Mouse (Mus musculus) kidney, adult 11 months (tissue): ENCODE measurements around the gene Txk.

Source experiments
- DNase-seq: peaks from one replicate; pipeline ENCODE4 v3.0.0; 2022

Gene Txk

DNA sequence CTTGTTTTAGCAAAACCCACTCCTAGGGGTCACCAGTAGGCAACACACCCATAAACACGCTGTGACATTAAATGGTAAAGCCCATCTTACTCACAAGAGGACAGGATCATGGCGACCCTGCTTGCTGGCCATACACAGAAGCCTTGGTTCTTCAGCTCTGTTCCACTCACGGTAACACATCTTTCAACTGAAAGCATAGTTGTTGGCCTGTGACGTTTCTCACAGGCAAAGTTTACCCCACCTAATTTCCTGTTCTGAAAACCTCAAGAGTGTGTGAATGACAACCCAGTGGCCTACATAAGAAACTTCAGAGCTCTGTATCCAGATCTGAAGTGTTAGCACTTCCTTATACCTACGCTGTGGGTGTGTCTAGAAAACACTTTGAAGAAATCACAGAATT is at the start of gene Txk:
Gene Txk, minus strand, starts transcription at position 193 of the 400 bp plus-strand sequence.
- no peak for DNase-seq

DNA sequence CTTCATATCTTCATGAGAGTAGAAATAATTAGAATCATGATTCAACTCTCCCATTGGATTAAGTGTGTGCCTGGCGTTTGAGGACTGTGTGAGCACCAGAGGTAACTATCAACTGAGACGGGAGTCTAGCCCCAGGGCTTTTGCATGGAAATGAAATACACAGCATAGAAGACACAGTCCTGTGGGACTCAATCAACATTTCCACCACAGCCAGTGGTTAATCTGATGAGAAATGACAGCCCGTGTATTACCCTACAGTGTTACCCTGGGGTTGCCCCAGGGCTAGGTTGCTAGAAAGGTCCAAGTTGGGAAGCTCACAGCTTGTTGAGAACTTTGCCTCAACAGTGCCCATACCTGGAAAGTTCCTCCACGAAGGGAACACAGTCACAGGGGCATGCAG is 46.0 kb upstream of the Txk start:
- no peak for DNase-seq

DNA sequence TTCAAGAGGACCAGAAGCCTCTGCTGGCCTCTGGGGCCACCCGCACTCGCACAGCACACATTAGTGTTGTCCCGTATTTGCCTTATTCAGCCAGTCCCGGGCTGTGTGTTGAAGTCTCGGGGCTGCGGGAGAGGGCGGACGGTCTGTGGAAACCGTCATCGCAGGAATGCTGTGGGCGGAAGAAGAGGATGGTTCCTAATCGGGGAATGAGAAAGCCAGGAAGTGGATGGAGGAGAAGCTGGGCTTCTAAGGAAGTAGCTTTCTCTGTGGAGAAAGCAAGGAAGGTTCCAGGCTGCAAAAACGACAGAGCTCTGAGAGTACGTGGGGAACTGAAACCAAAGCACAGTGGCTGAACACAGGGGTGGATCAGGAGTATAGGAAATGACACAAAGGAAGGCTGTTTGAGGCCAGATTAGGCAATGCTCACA is 43.6 kb upstream of the Txk start:
- DNase-seq = no peak

DNA sequence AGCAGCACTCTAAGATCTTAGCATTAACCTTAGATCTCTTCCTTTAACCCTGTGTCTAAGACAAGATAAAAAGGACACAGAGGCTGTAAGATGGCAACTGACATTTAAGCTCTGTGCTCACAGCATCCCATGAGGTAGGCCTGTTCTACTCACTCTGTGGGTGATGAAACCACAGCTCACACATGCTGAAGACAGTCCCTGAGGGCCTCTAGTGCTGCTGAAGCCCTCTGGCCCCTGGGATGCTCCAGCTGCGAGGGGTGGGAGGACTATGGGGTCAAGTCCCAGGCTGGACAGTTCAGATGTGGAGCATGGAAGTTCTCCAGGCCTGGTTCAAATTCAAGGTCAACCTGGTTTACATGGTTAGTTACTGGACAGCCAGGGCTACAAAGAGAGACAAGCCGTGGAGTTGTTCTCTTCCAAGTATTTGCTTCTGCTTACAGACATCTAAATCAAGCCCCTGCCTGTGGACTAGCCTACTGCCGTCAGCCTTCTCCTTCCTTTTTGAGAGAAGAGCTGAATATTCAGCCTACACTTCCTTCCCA is 40.8 kb upstream of the Txk start:
- peak; percentile 30 for DNase-seq

- peak; percentile 76 for DNase-seq
Measured at GRCm38 (mm10) chr5:72791789-72792188, 39.2 kb upstream of the Txk start.

GRCm38 (mm10) chr5:72791386-72791785 is 38.8 kb upstream of the Txk start:
- DNase-seq = peak; percentile 11

- no peak for DNase-seq
Measured at GRCm38 (mm10) chr5:72785451-72785850, 32.9 kb upstream of the Txk start.

DNA sequence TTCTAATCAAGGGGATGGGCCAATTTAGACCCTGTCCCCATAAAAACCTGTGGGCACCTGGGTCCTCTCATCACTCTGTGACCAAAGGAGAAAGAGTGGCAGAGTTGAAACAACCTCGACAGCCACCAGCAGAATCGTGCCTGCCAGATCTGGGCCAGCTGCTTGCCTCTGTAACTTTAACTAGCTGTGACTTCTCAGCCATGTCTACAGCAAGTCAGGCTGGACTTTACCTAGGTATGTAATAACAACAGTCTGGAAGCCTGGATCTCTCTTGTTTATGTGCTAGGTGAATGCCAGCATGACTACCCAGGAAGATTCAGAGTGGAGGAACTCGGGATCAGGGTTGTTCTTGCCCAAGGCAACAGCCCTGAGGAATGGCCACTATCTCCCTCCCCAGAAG is 32.1 kb upstream of the Txk start:
- DNase-seq = peak; percentile 17

DNA sequence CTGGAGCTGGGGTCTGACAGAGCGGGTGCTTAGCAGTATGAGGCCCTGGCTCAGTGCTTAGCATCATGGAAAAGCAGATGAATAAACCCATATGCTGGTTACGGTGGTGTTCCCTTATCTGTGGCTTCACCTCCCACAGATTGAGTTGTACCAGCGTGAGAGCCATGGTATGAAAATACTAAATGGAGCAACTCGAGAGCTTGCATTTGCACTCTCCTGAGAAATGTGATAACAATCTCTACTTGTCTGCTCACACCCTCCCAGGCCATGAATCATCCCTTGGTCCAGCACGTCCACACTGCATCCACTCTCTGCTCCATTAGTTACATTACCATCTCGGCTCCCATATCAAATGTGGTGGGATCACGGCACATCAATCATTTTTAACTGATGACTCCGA is 31.4 kb upstream of the Txk start:
- DNase-seq = no peak

- DNase-seq = no peak
Measured at GRCm38 (mm10) chr5:72783123-72783522, 30.5 kb upstream of the Txk start.

DNA sequence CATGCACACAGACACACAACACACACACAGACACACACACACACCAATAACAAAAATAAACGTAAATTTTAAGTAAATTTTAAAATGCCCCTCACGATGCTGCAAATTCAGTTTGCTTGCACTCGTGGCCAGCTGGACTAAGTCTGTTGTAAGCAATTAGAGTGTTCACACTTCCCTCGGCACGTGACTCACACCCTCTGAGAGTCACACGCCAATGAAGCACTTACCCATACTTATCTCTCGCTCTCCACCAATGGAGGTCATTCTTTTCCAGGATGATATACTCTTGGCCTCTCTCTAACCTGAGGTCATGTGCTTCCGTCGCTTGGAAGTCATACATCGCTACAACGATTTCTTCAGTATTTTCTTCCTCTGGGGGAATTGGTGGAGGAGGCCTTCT is 29.2 kb upstream of the Txk start:
- no peak for DNase-seq

- DNase-seq = no peak
Measured at GRCm38 (mm10) chr5:72776595-72776994, 24.0 kb upstream of the Txk start.

GRCm38 (mm10) chr5:72776127-72776526 is 23.6 kb upstream of the Txk start:
- no peak for DNase-seq

DNA sequence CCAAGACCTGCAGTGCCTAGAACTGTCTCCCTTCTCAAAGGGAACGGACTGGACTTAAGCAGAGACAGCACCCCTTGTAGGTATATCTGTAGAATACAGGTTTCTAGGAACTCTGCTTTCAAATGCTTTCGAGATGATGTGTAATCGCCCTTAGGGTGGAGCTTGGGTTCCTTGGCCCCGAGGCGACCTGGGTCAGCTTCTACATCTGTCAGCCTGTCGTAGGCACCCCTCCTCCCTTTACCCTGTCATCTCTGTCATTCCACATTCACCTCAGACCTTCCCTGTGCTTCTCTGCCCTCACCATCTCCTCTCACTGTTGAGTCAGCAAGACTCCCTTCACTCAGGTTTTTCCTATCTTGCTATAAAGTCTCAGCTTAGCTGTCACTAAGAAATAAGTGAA is 17.3 kb upstream of the Txk start:
- DNase-seq = no peak

- DNase-seq = no peak
Measured at GRCm38 (mm10) chr5:72763546-72763945, 11.0 kb upstream of the Txk start.

GRCm38 (mm10) chr5:72763025-72763424 is 10.4 kb upstream of the Txk start:
- DNase-seq = no peak

- no peak for DNase-seq
Measured at GRCm38 (mm10) chr5:72761758-72762157, 9.2 kb upstream of the Txk start.

- DNase-seq = no peak
Measured at GRCm38 (mm10) chr5:72761237-72761636, 8.7 kb upstream of the Txk start.

DNA sequence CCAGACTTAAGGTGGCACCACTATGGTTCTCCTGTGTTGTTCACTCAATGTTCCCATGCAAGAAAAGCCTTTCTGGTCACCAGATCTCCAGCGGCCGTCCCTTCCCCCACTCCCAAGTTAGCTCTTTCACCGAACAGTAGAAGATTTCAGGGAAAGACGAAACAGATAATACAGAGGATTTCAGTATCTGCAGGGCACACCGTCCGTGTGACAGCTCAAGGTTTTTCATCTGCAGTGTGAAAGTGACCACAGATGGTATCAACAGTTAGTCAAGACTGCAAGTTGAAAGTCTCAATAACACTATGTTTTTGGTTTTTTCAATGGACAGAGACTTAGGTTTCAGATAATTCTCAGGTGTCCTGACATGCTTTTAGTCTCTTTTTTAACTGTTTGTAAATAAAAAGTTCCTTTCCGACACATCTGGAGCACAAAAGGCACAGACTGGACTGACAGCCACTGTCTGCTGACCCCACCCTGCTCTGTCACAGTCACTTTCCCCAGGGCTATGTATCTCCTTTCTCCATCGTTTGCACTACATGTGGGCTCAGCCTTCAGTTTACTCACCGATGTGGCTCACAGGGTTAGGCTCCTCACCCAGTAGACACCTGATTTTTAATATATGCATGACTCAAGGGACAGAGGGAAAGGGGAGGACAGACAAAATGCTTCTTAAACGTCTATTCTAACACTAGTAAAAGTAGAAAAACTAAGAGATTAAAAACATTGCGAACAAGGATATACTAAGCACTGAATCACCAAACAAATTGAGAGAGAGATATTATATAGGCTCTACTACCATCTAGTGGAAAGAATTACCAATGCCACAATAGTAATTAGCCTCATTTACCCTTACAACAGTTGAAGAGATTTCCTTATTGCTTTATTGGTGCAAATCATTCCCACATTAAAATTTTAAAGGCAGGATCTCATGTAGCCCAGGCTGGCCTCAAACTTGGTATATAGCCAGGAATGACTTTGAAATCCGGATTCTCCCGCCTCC is 6.6 kb upstream of the Txk start:
- DNase-seq = no peak

DNA sequence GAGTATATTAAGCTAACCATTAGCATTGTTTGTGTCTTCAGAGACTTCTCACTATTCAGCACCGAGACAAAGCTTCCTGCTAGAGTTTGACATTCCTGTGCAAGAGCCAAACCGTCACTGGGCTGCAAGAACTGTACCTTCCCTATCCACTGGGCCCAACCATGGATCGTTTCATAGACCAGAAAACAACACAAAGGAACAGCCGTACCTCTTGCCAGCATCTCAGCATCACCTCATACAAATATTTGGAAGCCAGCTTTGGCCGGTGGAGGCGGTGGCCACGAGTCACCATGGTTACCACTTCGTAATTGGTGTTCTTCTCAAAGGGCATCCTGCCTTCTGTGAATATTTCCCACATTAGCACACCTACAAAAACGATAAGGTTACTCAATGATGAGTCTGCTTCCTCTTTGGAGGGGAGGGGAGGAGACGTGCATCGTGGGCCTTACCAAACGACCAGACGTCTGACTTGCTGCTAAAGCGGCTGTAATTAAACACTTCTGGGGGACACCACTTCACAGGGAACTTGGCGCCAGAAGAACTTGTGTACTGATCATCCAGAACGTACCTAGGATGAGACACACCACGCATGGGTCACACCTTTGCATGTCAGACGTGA is 4.7 kb upstream of the Txk start:
- DNase-seq = no peak

- no peak for DNase-seq
Measured at GRCm38 (mm10) chr5:72755941-72756340, 3.4 kb upstream of the Txk start.

GRCm38 (mm10) chr5:72755035-72755434 is 2.5 kb upstream of the Txk start:
- no peak for DNase-seq

GRCm38 (mm10) chr5:72751056-72751758 is 1.4 kb downstream of the Txk start:
- no peak for DNase-seq
